Mouse (Mus musculus) telencephalon, adult 2 months (tissue): Measurements from ENCODE around the gene Magi1.

Experiments
- DNase-seq: peaks from one replicate; pipeline ENCODE4 v3.0.0-alpha.2; 2011; ENCODE audit warnings: low read depth, low spot score

Magi1 gene

GRCm38 (mm10) chr6:93828262-93828661 is 455.5 kb downstream of the Magi1 start:
- no peak for DNase-seq

DNA sequence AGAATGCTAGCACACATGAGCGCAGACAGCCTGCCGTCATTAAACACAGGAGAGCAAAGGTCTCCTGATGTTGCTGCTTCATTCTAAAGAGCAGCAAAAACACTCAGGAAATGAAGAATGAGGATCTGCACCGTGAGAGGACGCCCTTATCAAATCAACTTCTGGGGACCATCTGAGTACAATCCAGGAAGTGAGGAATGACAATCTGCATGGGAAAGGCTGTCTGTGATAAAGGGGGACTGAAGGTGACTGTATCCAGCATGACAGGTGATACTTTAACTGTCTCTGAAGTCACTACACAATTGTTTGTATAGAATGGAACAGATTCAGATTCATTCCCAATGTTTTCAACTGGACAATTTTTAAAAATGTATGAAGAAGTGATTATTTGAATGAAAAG is 456.8 kb downstream of the Magi1 start:
- no peak for DNase-seq

GRCm38 (mm10) chr6:93822221-93822897 is 461.4 kb downstream of the Magi1 start:
- DNase-seq, result no peak

GRCm38 (mm10) chr6:93821512-93821911 is 462.2 kb downstream of the Magi1 start:
- no peak for DNase-seq

- peak; percentile 78 for DNase-seq
Observed at GRCm38 (mm10) chr6:93819888-93820287, 463.8 kb downstream of the Magi1 start.

DNA sequence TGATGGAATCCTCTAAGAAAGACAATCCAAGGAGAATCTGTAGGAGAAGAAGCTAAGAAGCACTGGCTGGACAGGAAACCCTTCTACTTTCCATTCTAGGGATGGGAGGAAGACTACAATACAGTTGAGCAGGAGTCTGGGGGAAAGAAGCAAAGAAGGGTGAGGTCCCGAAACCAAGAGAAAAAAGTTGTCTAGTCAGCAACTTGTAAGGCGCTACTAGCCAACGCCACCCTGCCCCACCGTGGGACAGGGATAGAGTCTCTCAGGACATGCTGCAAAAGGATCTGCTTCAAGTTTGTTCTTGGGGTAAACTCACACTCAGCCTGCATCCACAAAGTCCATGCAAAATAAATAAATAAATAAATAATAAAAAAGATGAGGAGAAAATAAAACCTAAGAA is 464.4 kb downstream of the Magi1 start:
- no peak for DNase-seq

- DNase-seq, result no peak
Observed at GRCm38 (mm10) chr6:93818494-93818893, 465.2 kb downstream of the Magi1 start.

- DNase-seq, result no peak
Observed at GRCm38 (mm10) chr6:93805407-93805936, 478.2 kb downstream of the Magi1 start.

GRCm38 (mm10) chr6:93802390-93802789 is 481.3 kb downstream of the Magi1 start:
- DNase-seq, result no peak

DNA sequence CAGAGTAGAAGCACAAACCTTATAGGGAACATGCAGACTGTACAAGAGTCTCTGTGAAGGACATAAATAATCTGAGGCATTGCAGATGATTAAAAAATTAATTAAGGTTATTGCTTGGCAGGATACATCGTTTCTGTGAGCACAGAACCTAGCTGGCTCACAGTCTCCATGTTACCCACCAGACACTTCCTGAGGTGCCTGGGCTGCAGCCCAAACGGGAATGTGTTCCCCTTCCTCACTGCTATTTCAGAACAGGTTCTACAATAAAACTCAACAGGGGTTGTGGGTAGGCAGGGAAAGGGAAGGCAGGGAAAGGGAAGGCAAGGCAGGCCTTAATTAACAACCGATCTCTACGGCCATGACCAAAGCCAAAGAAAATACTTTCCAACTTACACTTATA is 483.3 kb downstream of the Magi1 start:
- DNase-seq, result no peak

GRCm38 (mm10) chr6:93792309-93793215 is 491.2 kb downstream of the Magi1 start:
- DNase-seq, result no peak

DNA sequence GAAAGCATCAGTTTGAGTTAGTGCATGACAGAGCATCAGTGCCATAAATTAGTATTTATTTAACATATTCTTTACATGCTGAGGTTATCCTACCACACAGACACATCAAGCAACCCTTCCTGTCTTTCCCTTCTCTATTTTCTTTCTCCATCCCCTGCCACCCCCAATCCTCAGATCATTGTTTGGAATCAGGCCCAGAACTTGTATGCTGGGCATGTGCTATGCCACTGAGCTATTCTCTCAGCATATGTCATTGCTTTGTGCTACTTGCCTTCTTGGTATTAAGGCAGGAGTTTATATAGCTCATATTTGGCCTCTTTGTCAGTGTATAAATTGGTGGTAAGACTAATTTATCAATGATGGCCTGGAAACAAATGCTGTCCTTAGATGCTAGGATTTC is 494.0 kb downstream of the Magi1 start:
- no peak for DNase-seq

GRCm38 (mm10) chr6:93787042-93787441 is 496.7 kb downstream of the Magi1 start:
- peak; percentile 57 for DNase-seq

DNA sequence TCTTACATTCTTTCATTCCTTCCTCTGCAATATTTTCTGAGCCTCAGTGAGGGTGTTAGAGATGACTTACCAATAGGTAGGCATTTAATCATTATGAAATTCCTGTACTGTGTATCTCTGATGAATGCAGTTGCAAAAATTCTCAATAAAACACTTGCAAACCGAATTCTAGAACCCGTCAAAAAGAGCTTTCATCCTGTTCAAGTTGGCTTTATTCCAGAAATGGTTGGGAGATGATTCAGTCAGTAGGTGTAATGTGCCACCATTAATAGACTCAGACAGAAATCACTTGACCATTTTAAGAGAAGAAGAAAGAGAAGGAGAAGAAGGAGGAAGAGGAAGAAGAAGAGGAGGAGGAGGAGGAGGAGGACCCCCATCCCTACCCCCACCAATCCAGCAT is 497.5 kb downstream of the Magi1 start:
- no peak for DNase-seq

DNA sequence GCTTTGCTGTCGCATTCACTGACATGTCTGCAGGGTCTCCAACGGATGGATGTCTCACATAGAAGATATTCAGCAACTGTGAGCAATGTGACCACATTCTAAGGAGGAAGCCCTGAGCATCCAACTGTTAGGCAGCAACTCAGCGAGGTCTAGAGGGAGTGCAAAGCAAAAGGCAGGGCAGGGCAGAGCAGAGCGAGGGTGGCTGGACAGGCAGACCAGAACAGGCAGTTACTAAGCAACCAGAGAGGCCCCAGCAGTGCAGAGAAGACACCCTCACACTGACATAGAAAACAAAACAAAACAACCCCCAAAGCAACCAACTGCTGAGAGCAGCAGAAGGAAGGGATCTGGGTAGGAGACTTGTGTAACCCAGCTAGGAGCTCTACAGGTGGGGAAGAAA is 512.6 kb downstream of the Magi1 start:
- no peak for DNase-seq

GRCm38 (mm10) chr6:93770283-93771025 is 513.3 kb downstream of the Magi1 start:
- no peak for DNase-seq

GRCm38 (mm10) chr6:93758114-93758513 is 525.6 kb downstream of the Magi1 start:
- DNase-seq, result no peak

DNA sequence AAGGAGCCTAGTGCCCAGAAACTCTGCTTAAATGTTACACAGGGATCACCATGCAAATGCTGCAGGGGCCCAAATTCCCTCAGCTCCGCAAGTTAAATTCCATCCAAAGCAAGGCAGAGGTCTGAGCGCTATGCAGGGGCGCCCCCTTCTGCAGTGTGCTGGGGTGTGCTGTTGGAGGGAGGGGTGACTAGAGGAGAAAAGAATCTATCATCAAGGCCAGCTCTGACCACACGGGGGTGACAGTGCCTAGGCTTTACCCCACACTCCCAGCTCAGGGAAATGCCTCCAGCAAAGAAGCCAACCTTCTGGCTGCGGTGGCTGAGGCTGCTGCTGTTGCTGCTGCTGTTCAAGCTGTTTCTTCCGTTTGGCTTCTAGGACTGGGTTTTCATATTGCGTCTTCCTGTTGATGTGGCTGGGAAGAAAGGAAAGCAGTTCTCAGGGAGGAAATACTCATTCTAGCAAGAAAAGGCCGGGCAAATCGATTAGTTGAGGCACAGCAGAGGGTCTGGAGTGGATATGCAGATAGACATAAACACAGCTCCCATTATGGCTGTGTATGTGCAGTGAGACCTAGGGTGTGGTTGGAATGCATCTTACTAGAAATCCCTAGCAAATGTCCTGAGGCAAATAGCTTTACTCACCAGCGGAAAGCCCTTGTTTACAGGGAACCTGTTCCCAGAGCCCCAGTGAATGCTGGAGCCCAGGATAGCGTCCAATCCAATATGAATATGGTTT is 526.2 kb downstream of the Magi1 start:
- DNase-seq, result peak; percentile 86

GRCm38 (mm10) chr6:93743145-93743544 is 540.6 kb downstream of the Magi1 start:
- DNase-seq, result no peak

- DNase-seq, result no peak
Observed at GRCm38 (mm10) chr6:93739786-93740185, 543.9 kb downstream of the Magi1 start.

- DNase-seq, result no peak
Observed at GRCm38 (mm10) chr6:93737083-93737482, 546.6 kb downstream of the Magi1 start.
